Mouse (Mus musculus) heart, adult 11 months (tissue): Measurements from ENCODE around the gene Nrd1.

Source experiments
- DNase-seq: peaks from one replicate; pipeline ENCODE4 v3.0.0; 2022

Nrd1 gene

DNA sequence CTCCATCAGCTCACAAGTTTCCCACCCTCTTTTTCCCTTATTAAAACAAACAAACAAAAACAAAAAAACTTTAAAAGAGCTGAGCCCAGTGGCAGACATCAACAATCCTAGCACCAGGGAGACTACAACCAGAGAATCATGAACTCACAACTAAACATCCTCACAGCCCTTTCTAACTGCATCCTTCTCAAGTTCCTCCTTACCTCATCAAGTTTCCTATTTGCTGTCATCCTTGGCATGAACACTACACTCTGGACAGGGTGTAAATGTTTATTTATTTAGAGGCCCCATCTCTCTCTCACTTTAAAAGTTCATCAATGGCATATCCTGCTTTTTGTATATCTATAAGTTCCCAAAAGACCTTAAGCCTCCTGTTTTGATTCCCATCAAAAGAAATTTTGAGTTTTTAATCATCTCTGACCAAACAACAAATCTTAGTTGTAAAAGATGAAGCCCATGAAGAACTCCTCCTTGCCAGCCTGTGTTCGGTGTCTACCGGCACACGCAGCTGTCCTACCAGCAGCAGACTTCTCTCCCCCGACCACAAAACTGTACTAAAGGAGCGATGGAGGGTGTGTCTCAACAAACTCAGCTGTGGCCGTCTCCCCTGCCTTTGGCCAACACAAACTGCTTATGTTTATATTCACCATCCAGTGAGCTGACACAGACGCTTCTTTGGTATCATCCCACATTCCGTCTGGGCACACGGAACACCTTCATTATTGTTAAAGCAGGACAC, 102.9 kb downstream of the Nrd1 start:
- DNase-seq = peak; percentile 84

DNA sequence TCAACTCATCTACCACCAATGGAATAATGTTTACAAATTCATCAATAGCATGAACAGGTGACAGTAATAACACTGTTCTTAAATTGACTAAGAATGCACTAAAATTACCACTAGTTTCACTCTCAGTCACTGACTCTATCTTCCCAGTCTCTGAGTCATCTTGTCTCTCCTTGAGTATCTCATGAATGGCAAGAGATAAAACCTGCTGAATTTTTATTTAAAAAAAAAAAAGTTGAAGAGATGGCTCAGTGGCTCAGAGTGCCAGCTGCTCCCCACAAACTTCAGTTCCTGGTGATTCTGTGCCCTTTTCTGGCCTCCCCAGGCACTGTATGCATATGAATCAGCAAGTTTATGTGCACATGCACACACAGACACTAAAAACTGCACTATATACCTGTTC, 104.8 kb downstream of the Nrd1 start:
- no peak for DNase-seq

DNA sequence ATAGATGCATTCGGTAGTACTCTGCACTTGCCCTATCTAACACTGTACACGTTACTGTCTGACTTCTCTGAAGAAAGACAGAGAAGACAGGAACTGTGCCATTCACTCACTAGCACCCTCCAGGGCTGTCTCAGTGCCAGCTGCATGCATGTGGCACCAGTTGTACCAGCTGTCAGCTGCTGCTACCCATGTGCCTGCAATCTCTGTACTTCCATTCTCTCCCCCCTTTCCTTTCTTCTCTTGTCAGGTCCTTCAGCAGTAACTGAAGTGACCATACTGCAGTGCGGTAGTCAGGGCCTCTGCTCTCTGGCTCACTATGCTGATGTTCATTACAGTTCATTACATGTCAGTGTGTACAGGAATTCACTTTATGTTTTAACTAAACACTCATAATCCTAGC, 105.6 kb downstream of the Nrd1 start:
- peak; percentile 96 for DNase-seq

DNA sequence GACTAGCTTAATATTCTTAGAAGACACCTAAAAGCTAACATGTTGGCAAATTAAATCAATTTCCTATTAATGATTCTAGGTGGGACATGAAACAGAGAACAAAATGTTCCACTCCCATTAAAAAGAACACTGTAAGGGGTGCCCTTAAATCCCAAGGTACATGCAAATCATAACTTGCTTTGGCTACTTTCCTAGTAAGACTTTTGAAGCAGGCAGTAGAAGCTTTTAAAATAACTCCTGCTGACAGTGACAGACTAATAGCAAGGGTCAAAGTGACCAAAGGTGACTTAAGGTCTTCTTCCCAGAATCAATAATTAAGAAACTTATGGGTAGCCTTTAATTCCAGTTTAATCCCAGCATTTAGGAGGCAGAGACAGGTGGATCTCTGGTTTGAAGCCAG, 106.1 kb downstream of the Nrd1 start:
- no peak for DNase-seq

DNA sequence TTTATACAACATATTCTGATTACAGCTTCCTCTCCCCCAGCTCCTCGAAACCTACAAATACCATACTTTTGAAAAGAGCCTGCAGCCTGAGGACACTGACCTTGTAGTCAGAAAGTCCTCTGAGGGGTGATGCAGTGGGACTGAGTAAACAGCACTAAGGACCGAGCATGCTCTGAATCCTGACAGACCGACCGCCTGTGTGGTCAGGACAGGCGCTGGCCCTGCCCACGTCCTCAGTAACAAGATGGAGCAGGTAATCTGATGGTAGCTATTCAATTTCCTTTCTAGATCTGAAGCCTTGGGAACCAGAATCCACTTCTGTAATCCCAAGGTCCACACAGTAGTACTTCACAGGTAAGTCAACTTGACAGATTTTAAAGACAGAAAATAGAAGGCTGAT, 108.6 kb downstream of the Nrd1 start:
- peak; percentile 76 for DNase-seq

DNA sequence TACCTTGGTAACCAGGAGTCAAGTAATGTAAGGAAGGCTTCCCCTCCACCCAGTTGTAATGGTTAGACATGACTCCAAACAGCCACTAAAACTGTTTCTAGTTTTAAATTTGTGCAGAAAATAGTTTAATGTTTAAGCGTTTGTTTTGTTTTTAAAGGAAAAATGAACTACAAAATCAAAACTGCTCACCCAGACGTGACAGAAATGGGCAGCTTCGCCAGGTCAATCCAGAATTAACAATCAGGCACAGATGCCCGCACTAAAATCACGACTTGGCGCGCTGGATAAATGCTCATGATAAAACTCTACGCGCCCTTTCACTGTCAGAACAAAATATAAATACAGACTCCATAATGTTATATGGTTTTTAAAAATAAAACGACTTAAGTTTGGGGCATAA, 109.2 kb downstream of the Nrd1 start:
- DNase-seq = peak; percentile 68

DNA sequence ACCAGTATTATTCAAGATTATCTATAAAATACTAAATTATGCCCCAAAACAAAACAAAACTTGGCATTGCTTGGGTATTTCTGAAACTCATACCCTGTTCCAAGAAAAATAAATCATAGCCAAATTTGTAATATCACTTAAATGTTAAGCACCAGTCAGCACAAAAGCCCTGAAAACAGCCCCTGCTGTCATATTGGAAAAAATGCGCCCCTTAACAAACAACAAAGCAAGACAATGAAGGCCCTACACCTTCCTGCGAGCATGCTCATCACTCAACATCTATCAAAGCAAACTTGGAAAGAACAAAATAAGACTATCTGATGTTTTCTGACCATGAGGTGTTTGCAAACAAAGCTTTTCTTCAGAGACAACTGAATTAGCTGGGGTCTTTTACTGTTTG, 110.5 kb downstream of the Nrd1 start:
- DNase-seq = peak; percentile 72
